Mouse (Mus musculus) heart, embryonic 10.5 days (tissue): ENCODE results near the gene Ube2cbp. TPM values are rescaled to one million over a fixed set of nuclear protein-coding genes. Genes with fewer than 3 reads are reported as not detected.
A peak's percentile ranks its signal among the peaks of the same experiment; 100 is the strongest.

Source experiments
- DNase-seq: peaks from one replicate; pipeline ENCODE4 v3.0.0-alpha.2; 2017; ENCODE audit warnings: low spot score
- H3K27ac ChIP-seq: fragments of 300-500 bp; sonication (generic); 2 replicates; pipeline ENCODE4 v1.5.1; 2016; ENCODE audit warnings: mild to moderate bottlenecking
- H3K27me3 ChIP-seq: fragments of 300-500 bp; sonication (generic); 2 replicates; pipeline ENCODE4 v1.6.1; 2016; ENCODE audit warnings: mild to moderate bottlenecking; ENCODE audit not compliant: poor library complexity, insufficient read depth, severe bottlenecking
- H3K36me3 ChIP-seq: fragments of 300-500 bp; sonication (generic); 2 replicates; pipeline ENCODE4 v1.6.1; 2016; ENCODE audit warnings: mild to moderate bottlenecking, moderate library complexity
- H3K4me1 ChIP-seq: fragments of 300-500 bp; sonication (generic); 2 replicates; pipeline ENCODE4 v1.6.1; 2016; ENCODE audit warnings: mild to moderate bottlenecking
- H3K4me3 ChIP-seq: fragments of 300-500 bp; sonication (generic); 2 replicates; pipeline ENCODE4 v1.5.1; 2016; ENCODE audit warnings: mild to moderate bottlenecking, moderate library complexity
- H3K9me3 ChIP-seq: fragments of 300-500 bp; sonication (generic); 2 replicates; pipeline ENCODE4 v1.6.1; 2016; ENCODE audit warnings: mild to moderate bottlenecking, moderate library complexity
- WGBS: fragments of 180-500 bp; shearing (Covaris S2); methylation state at CpG from one replicate; pipeline ENCODE4 v1.1.7; 2016; 5-methylcytosine and 5-hydroxymethylcytosine counted together
- polyA plus RNA-seq: library from polyadenylated mRNA; unstranded; fragments of >200 nt; fragmentation: Nextera tagmentation; extraction: Ambion mirVana; gene quantifications from 2 replicates; pipeline ENCODE4 v1.2.1, GENCODE M21; 2016

The Ube2cbp gene
- polyA plus RNA-seq, 1 experiment from 2014 or later, result 5.1 TPM

GRCm38 (mm10) chr9:86395785-86396184 is 69.0 kb downstream of the Ube2cbp start:
- H3K4me1 ChIP-seq, result peaks cover 6% of the 10 kb centered on the region; the same call in 1 of the 2 replicates
- no peak overlapping the region for H3K4me3 ChIP-seq
- H3K27ac ChIP-seq, result no peak overlapping the region
- H3K9me3 ChIP-seq, result no peaks in the 10 kb centered on the region
- H3K27me3 ChIP-seq, result no peaks in the 10 kb centered on the region
- WGBS, result 74% methylated on average over 6 of the region's 6 CpGs
- H3K36me3 ChIP-seq, result no peaks in the 10 kb centered on the region
- no peak for DNase-seq

GRCm38 (mm10) chr9:86395012-86395411 is 69.7 kb downstream of the Ube2cbp start:
- no peak overlapping the region for H3K27ac ChIP-seq
- WGBS, result 78% methylated on average over 1 of the region's 1 CpGs
- peaks cover 6% of the 10 kb centered on the region; the same call in 1 of the 2 replicates for H3K4me1 ChIP-seq
- no peaks in the 10 kb centered on the region for H3K9me3 ChIP-seq
- H3K36me3 ChIP-seq, result no peaks in the 10 kb centered on the region
- H3K4me3 ChIP-seq, result no peak overlapping the region
- H3K27me3 ChIP-seq, result no peaks in the 10 kb centered on the region
- no peak for DNase-seq

GRCm38 (mm10) chr9:86393586-86394272 is 71.0 kb downstream of the Ube2cbp start:
- 60% methylated on average over 8 of the region's 8 CpGs for WGBS
- H3K27me3 ChIP-seq, result no peaks in the 10 kb centered on the region
- peak overlapping the region; percentile 10; the same call in 1 of the 2 replicates for H3K27ac ChIP-seq
- no peak for DNase-seq
- peaks cover 6% of the 10 kb centered on the region; the same call in 1 of the 2 replicates for H3K4me1 ChIP-seq
- no peaks in the 10 kb centered on the region for H3K9me3 ChIP-seq
- no peaks in the 10 kb centered on the region for H3K36me3 ChIP-seq
- H3K4me3 ChIP-seq, result no peak overlapping the region

GRCm38 (mm10) chr9:86391467-86391866 is 73.3 kb downstream of the Ube2cbp start:
- no peaks in the 10 kb centered on the region for H3K9me3 ChIP-seq
- H3K36me3 ChIP-seq, result no peaks in the 10 kb centered on the region
- no peak overlapping the region for H3K4me3 ChIP-seq
- H3K27me3 ChIP-seq, result no peaks in the 10 kb centered on the region
- no peak for DNase-seq
- H3K27ac ChIP-seq, result no peak overlapping the region
- H3K4me1 ChIP-seq, result peaks cover 6% of the 10 kb centered on the region; the same call in 1 of the 2 replicates

- 73% methylated on average over 2 of the region's 2 CpGs for whole genome bisulfite sequencing
- H3K9me3 ChIP-seq, result no peaks in the 10 kb centered on the region
- H3K4me3 ChIP-seq, result no peak overlapping the region
- H3K4me1 ChIP-seq, result peaks cover 6% of the 10 kb centered on the region; the same call in 1 of the 2 replicates
- DNase-seq, result no peak
- no peaks in the 10 kb centered on the region for H3K36me3 ChIP-seq
- no peaks in the 10 kb centered on the region for H3K27me3 ChIP-seq
- no peak overlapping the region for H3K27ac ChIP-seq
Measured at GRCm38 (mm10) chr9:86390713-86391112, 74.0 kb downstream of the Ube2cbp start.

- WGBS, result 63% methylated on average over 4 of the region's 4 CpGs
- H3K27me3 ChIP-seq, result no peaks in the 10 kb centered on the region
- H3K27ac ChIP-seq, result no peak overlapping the region
- no peaks in the 10 kb centered on the region for H3K36me3 ChIP-seq
- peaks cover under 1% of the 10 kb centered on the region; the same call in 1 of the 2 replicates for H3K4me1 ChIP-seq
- H3K9me3 ChIP-seq, result no peaks in the 10 kb centered on the region
- H3K4me3 ChIP-seq, result no peak overlapping the region
- no peak for DNase-seq
Measured at GRCm38 (mm10) chr9:86388538-86388937, 76.2 kb downstream of the Ube2cbp start.

- Histone ChIP-seq H3K9me3 (no peaks in the 10 kb centered on the region), H3K4me1 (peaks cover 3% of the 10 kb centered on the region; the same call in 1 of the 2 replicates)
- WGBS, result 57% methylated on average over 2 of the region's 2 CpGs
Measured at GRCm38 (mm10) chr9:86376923-86377322, 87.8 kb downstream of the Ube2cbp start.

GRCm38 (mm10) chr9:86372783-86373567 is 91.8 kb downstream of the Ube2cbp start:
- DNase-seq, result no peak
- Histone ChIP-seq H3K4me1 (peaks cover 3% of the 10 kb centered on the region; the same call in 1 of the 2 replicates), H3K4me3 (no peak overlapping the region), H3K27ac (no peak overlapping the region), H3K9me3 (no peaks in the 10 kb centered on the region), H3K27me3 (no peaks in the 10 kb centered on the region), H3K36me3 (no peaks in the 10 kb centered on the region)
- 71% methylated on average over 12 of the region's 12 CpGs for WGBS

More at GRCm38 (mm10) chr9:86376923-86377322, 87.8 kb downstream of the Ube2cbp start:
- Histone ChIP-seq H3K36me3 (no peaks in the 10 kb centered on the region), H3K27ac (no peak overlapping the region), H3K27me3 (no peaks in the 10 kb centered on the region), H3K4me3 (no peak overlapping the region)
- no peak for DNase-seq

- no peak for DNase-seq
- WGBS, result 89% methylated on average over 4 of the region's 4 CpGs
- H3K36me3 ChIP-seq, result no peaks in the 10 kb centered on the region
- no peaks in the 10 kb centered on the region for H3K9me3 ChIP-seq
- H3K4me1 ChIP-seq, result peaks cover 3% of the 10 kb centered on the region; the same call in 1 of the 2 replicates
- H3K27me3 ChIP-seq, result no peaks in the 10 kb centered on the region
- H3K27ac ChIP-seq, result no peak overlapping the region
- H3K4me3 ChIP-seq, result no peak overlapping the region
Measured at GRCm38 (mm10) chr9:86369208-86369607, 95.5 kb downstream of the Ube2cbp start.

GRCm38 (mm10) chr9:86360536-86360935 is 104.2 kb downstream of the Ube2cbp start:
- DNase-seq, result no peak
- H3K9me3 ChIP-seq, result no peaks in the 10 kb centered on the region
- whole genome bisulfite sequencing, result 75% methylated on average over 9 of the region's 9 CpGs

GRCm38 (mm10) chr9:86355851-86356250 is 108.9 kb downstream of the Ube2cbp start:
- H3K27me3 ChIP-seq, result no peaks in the 10 kb centered on the region
- no peaks in the 10 kb centered on the region for H3K4me1 ChIP-seq
- WGBS, result 76% methylated on average over 3 of the region's 3 CpGs

More at GRCm38 (mm10) chr9:86360536-86360935, 104.2 kb downstream of the Ube2cbp start:
- H3K4me3 ChIP-seq, result no peak overlapping the region
- no peak overlapping the region for H3K27ac ChIP-seq
- H3K36me3 ChIP-seq, result no peaks in the 10 kb centered on the region
- no peaks in the 10 kb centered on the region for H3K27me3 ChIP-seq
- no peaks in the 10 kb centered on the region for H3K4me1 ChIP-seq

GRCm38 (mm10) chr9:86351491-86351890 is 113.3 kb downstream of the Ube2cbp start:
- 78% methylated on average over 3 of the region's 3 CpGs for WGBS
- H3K4me1 ChIP-seq, result no peaks in the 10 kb centered on the region

More at GRCm38 (mm10) chr9:86355851-86356250, 108.9 kb downstream of the Ube2cbp start:
- no peaks in the 10 kb centered on the region for H3K36me3 ChIP-seq
- no peak overlapping the region for H3K4me3 ChIP-seq
- DNase-seq, result no peak
- H3K9me3 ChIP-seq, result no peaks in the 10 kb centered on the region
- H3K27ac ChIP-seq, result no peak overlapping the region

GRCm38 (mm10) chr9:86336792-86337191 is 128.0 kb downstream of the Ube2cbp start:
- H3K4me3 ChIP-seq, result no peak overlapping the region
- no peak overlapping the region for H3K27ac ChIP-seq
- H3K4me1 ChIP-seq, result no peaks in the 10 kb centered on the region
- H3K9me3 ChIP-seq, result no peaks in the 10 kb centered on the region
- 84% methylated on average over 2 of the region's 2 CpGs for WGBS
- DNase-seq, result no peak
- no peaks in the 10 kb centered on the region for H3K36me3 ChIP-seq
- no peaks in the 10 kb centered on the region for H3K27me3 ChIP-seq

More at GRCm38 (mm10) chr9:86351491-86351890, 113.3 kb downstream of the Ube2cbp start:
- H3K36me3 ChIP-seq, result no peaks in the 10 kb centered on the region
- no peak overlapping the region for H3K4me3 ChIP-seq
- no peaks in the 10 kb centered on the region for H3K9me3 ChIP-seq
- no peaks in the 10 kb centered on the region for H3K27me3 ChIP-seq
- H3K27ac ChIP-seq, result no peak overlapping the region
- DNase-seq, result no peak
